Mouse (Mus musculus) embryonic facial prominence, embryonic 15.5 days (tissue): Measurements from ENCODE around the gene Nsg1. TPM values are rescaled to one million over a fixed set of nuclear protein-coding genes. Genes with fewer than 3 reads are reported as not detected.
A peak's percentile ranks its signal among the peaks of the same experiment; 100 is the strongest.

ENCODE experiments used
- ATAC-seq: fragments of 200-750 bp; cut with Nextera tagmentation; 2 replicates; pipeline ENCODE4 v1.8.0; 2017; ENCODE audit warnings: low read depth, moderate TSS enrichment; ENCODE audit not compliant: insufficient number of reproducible peaks, low FRiP score, low TSS enrichment
- H3K27ac ChIP-seq: fragments of 300-500 bp; sonication (generic); replicated peaks from 2 replicates; pipeline ENCODE4 v1.5.1; 2015; ENCODE audit warnings: mild to moderate bottlenecking, inconsistent platforms
- H3K27me3 ChIP-seq: fragments of 300-500 bp; sonication (generic); 2 replicates; pipeline ENCODE4 v1.6.1; 2015; ENCODE audit warnings: inconsistent platforms
- H3K36me3 ChIP-seq: fragments of 300-500 bp; sonication (generic); 2 replicates; pipeline ENCODE4 v1.6.1; 2015; ENCODE audit warnings: mild to moderate bottlenecking, inconsistent platforms
- H3K4me1 ChIP-seq: fragments of 300-500 bp; sonication (generic); 2 replicates; pipeline ENCODE4 v1.6.1; 2015; ENCODE audit warnings: inconsistent platforms
- H3K4me2 ChIP-seq: fragments of 300-500 bp; sonication (generic); replicated peaks from 2 replicates; pipeline ENCODE4 v1.6.1; 2015; ENCODE audit warnings: mild to moderate bottlenecking, inconsistent platforms
- H3K4me3 ChIP-seq: fragments of 300-500 bp; sonication (generic); replicated peaks from 2 replicates; pipeline ENCODE4 v1.5.1; 2015; ENCODE audit warnings: mild to moderate bottlenecking, inconsistent platforms
- H3K9ac ChIP-seq: fragments of 300-500 bp; sonication (generic); 2 replicates; pipeline ENCODE4 v1.6.1; 2015; ENCODE audit warnings: inconsistent platforms
- H3K9me3 ChIP-seq: fragments of 300-500 bp; sonication (generic); replicated peaks from 2 replicates; pipeline ENCODE4 v1.6.1; 2016; ENCODE audit warnings: inconsistent platforms
- WGBS: fragments of 180-500 bp; shearing (Covaris S2); methylation state at CpG from one replicate; pipeline ENCODE4 v1.1.7; 2015; 5-methylcytosine and 5-hydroxymethylcytosine counted together
- polyA plus RNA-seq: library from polyadenylated mRNA; unstranded; fragments of >200 nt; fragmentation: Nextera tagmentation; extraction: Ambion mirVana; gene quantifications from 2 replicates; pipeline ENCODE4 v1.2.1, GENCODE M21; 2015

Nsg1 gene
- polyA plus RNA-seq, 1 experiment from 2014 or later: 116 TPM

DNA sequence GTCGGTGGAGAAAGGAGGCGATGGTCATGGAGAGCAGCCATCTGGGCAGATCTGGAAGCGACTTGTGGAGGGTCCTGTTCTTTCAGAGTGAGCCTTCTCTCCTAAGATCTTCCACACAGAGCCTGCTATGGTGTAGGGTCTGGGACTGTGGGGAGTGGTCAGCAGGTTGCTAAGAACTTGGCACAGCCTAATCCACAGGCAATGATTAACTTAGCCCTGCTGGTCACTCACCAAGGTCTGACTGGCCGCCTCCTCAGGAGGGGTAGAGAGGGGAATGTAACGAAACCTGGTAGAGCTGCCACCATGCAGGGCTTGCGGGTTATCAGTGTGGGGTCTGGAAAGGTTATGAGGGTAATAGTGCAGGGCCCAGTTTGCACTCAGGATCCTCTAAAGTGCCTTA is 18.8 kb downstream of the Nsg1 start:
- Histone ChIP-seq H3K4me2 (no peak overlapping the region), H3K4me1 (no peaks in the 10 kb centered on the region), H3K27me3 (no peaks in the 10 kb centered on the region), H3K9me3 (no peaks in the 10 kb centered on the region), H3K4me3 (no peak overlapping the region), H3K9ac (no peak overlapping the region), H3K27ac (no peak overlapping the region), H3K36me3 (peaks cover 68% of the 10 kb centered on the region)
- ATAC-seq: no peak
- 94% methylated on average over 6 of the region's 6 CpGs for WGBS

DNA sequence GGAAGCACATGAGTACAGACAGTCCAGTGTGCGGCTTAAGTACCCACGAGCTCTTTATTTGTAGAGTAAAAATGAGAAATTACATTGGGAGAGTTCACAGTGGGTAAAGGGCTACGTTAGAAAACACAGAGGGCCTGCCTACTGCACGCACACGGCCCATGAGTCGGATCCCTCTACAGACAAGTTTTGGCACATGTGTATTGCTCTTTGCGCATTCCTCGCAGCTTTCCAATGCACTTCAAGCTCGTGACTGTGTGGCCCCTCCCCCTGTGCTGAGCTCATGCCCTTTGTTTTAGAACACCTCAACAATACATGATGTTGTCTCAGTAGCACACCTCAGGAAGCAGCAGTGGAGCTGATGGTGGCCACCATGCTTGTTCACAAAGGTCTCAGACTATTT is 22.5 kb downstream of the Nsg1 start:
- Histone ChIP-seq H3K9ac (no peak overlapping the region), H3K27ac (no peak overlapping the region), H3K27me3 (no peaks in the 10 kb centered on the region), H3K4me1 (no peaks in the 10 kb centered on the region), H3K4me2 (no peak overlapping the region), H3K9me3 (no peaks in the 10 kb centered on the region), H3K36me3 (peaks cover 45% of the 10 kb centered on the region), H3K4me3 (no peak overlapping the region)
- WGBS: 74% methylated on average over 9 of the region's 9 CpGs
- peak; percentile 56; the same call in 1 of the 2 replicates for ATAC-seq

GRCm38 (mm10) chr5:38136247-38136646 is 23.5 kb downstream of the Nsg1 start:
- no peak for ATAC-seq
- Histone ChIP-seq H3K27ac (no peak overlapping the region), H3K4me1 (no peaks in the 10 kb centered on the region), H3K9ac (no peak overlapping the region), H3K9me3 (no peaks in the 10 kb centered on the region), H3K27me3 (no peaks in the 10 kb centered on the region), H3K4me3 (no peak overlapping the region), H3K4me2 (no peak overlapping the region), H3K36me3 (peaks cover 44% of the 10 kb centered on the region)
- 91% methylated on average over 9 of the region's 9 CpGs for WGBS

DNA sequence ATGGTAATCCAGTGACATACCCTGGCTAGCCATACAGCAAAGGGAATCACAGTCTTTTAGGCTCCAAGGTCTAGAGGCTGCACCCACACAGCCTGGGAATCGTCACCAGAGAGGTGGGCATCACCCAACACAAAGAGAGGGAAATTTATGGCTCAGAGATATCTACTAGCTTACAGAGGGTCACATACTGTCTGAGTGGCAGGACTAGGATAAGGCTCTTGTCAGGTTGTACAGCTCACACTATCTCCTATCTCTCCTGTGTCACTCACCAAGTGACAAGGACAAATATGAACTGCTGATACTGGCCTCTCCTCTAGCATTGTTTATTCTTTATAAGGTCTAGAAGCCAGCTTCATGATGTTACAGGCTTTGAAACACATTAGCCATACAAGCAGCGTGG is 30.4 kb downstream of the Nsg1 start:
- H3K4me1 ChIP-seq: no peaks in the 10 kb centered on the region
- no peak for ATAC-seq
- H3K27ac ChIP-seq: no peak overlapping the region
- peaks cover 27% of the 10 kb centered on the region for H3K36me3 ChIP-seq
- no peak overlapping the region for H3K9ac ChIP-seq
- no peaks in the 10 kb centered on the region for H3K9me3 ChIP-seq
- H3K4me3 ChIP-seq: no peak overlapping the region
- H3K4me2 ChIP-seq: no peak overlapping the region
- H3K27me3 ChIP-seq: no peaks in the 10 kb centered on the region
- WGBS: 81% methylated on average over 2 of the region's 2 CpGs

DNA sequence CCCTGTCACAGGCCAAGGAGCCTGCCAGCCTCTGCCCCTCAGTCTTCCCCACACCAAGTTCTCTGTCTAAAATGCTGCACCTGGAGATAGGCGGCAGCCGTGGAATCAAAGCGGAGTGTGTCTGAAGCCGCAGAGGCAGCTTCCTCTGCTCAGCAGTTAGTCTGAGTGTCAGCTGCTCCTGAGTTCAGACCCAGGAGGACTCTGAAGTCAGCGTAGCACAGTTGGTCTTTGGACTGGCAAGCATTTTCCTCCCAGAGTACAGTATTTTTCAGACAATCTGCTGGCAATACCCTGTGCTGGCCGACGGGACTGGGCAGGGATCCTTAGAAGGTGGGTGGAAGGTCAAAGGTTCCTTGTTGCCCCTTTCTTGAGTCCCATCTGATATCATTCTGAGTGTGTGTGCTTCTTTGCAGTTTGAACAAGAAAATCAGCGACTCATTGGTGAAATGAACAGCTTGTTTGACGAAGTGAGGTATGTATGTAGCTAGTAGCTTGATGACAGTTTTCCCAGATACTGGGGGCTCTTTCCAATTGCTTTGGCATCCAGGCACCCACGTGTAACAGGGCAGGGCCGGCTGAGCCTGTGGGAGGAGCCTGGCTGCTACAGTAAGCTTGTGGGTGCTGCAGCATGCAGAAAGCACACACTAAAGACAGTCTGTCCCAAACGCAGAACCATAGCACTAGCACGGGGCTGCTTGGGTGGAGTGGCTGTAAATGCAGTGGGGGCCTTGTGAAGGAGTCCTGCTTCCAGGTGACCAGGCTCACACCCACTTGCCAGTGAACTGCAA is 33.0 kb downstream of the Nsg1 start:
- Histone ChIP-seq H3K27me3 (no peaks in the 10 kb centered on the region), H3K4me2 (no peak overlapping the region), H3K36me3 (peaks cover 39% of the 10 kb centered on the region), H3K9ac (no peak overlapping the region), H3K4me1 (no peaks in the 10 kb centered on the region), H3K27ac (no peak overlapping the region), H3K4me3 (no peak overlapping the region), H3K9me3 (no peaks in the 10 kb centered on the region)
- 84% methylated on average over 13 of the region's 13 CpGs for WGBS
- ATAC-seq: no peak

- no peak overlapping the region for H3K27ac ChIP-seq
- no peak overlapping the region for H3K4me3 ChIP-seq
- H3K27me3 ChIP-seq: no peaks in the 10 kb centered on the region
- peaks cover 35% of the 10 kb centered on the region for H3K36me3 ChIP-seq
- no peak overlapping the region for H3K4me2 ChIP-seq
- H3K9ac ChIP-seq: no peak overlapping the region
- no peaks in the 10 kb centered on the region for H3K9me3 ChIP-seq
- H3K4me1 ChIP-seq: no peaks in the 10 kb centered on the region
- no peak for ATAC-seq
- WGBS: 91% methylated on average over 7 of the region's 7 CpGs
Measured at GRCm38 (mm10) chr5:38121699-38122098, 38.0 kb downstream of the Nsg1 start.

DNA sequence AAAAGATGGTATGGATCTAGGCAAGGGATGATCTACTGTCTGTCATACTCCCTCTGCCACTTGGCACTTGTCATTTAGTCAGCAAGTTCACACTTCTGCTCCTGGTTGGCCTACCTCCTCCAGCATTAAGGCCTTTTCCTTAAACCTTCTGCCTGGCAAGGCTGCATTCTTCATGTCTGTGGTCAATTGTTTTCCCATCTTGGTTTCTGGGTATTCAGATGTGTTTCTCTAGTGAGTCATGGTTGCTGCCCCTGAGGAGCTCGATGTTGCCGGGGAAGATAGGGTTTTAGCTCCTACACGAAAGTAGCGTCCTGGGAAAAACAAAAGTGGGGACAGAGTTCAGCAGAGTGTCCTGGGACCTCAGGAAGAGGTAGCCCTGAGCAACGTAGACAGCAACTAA is 40.4 kb downstream of the Nsg1 start:
- H3K27me3 ChIP-seq: no peaks in the 10 kb centered on the region
- 86% methylated on average over 5 of the region's 5 CpGs for WGBS
- no peak for ATAC-seq
- no peak overlapping the region for H3K4me3 ChIP-seq
- H3K4me2 ChIP-seq: no peak overlapping the region
- peaks cover 42% of the 10 kb centered on the region for H3K36me3 ChIP-seq
- no peak overlapping the region for H3K9ac ChIP-seq
- H3K4me1 ChIP-seq: no peaks in the 10 kb centered on the region
- H3K9me3 ChIP-seq: no peaks in the 10 kb centered on the region
- no peak overlapping the region for H3K27ac ChIP-seq

GRCm38 (mm10) chr5:38117056-38117455 is 42.7 kb downstream of the Nsg1 start:
- no peak for ATAC-seq
- Histone ChIP-seq H3K4me2 (no peak overlapping the region), H3K27me3 (no peaks in the 10 kb centered on the region), H3K4me1 (no peaks in the 10 kb centered on the region), H3K27ac (no peak overlapping the region), H3K9me3 (no peaks in the 10 kb centered on the region), H3K36me3 (peaks cover 38% of the 10 kb centered on the region), H3K9ac (no peak overlapping the region), H3K4me3 (no peak overlapping the region)
- 100% methylated on average over 1 of the region's 1 CpGs for WGBS

DNA sequence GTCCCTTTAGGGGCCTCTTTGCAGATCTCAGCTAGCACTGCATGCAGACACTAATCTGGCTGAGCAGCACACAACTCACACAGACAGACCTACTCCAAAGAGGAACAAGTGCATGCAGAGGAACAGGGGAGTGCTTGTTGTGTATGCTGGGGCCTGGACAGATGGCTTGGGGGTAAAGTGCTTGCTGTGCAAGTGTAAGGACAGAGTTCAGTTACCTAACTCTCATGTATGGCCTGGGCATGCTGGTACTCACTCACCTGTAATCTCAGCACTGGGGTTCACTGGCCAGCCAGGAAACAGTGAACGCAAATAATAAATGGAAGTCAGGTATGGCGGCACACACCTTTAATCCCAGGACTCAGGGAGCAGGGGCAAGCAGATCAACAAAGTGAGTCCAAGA is 45.2 kb downstream of the Nsg1 start:
- Histone ChIP-seq H3K9me3 (no peaks in the 10 kb centered on the region), H3K36me3 (peaks cover 43% of the 10 kb centered on the region)
- 99% methylated on average over 2 of the region's 2 CpGs for WGBS

DNA sequence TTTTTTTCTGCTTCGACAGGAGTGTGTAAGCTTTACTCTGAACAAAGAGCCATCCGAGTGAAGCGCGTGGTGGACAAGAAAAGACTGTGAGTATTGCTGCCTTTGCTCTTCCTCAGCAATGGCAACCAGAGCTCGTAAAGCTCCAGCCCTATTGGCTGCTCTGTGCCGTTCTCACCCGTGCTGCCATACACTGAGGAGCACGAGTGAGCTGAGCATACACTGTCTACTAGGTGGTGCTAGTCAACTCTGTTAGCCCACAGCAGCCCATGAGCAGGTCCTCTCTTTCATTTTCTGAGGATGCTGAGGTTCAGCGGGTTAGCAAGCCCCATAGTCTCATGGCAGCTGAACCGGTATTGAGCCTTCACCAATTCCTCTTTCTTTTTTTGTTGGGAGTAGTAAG is 52.9 kb downstream of the Nsg1 start:
- Histone ChIP-seq H3K36me3 (peaks cover 41% of the 10 kb centered on the region), H3K4me3 (no peak overlapping the region), H3K27ac (no peak overlapping the region), H3K4me1 (no peaks in the 10 kb centered on the region), H3K4me2 (no peak overlapping the region), H3K9me3 (no peaks in the 10 kb centered on the region), H3K9ac (no peak overlapping the region), H3K27me3 (no peaks in the 10 kb centered on the region)
- no peak for ATAC-seq
- WGBS: 89% methylated on average over 10 of the region's 10 CpGs

More for the DNA sequence above, 45.2 kb downstream of the Nsg1 start:
- Histone ChIP-seq H3K9ac (no peak overlapping the region), H3K4me2 (no peak overlapping the region), H3K27ac (no peak overlapping the region), H3K4me3 (no peak overlapping the region), H3K27me3 (no peaks in the 10 kb centered on the region), H3K4me1 (no peaks in the 10 kb centered on the region)
- no peak for ATAC-seq

GRCm38 (mm10) chr5:38106080-38106697 is 53.5 kb downstream of the Nsg1 start:
- no peak overlapping the region for H3K4me2 ChIP-seq
- H3K27ac ChIP-seq: no peak overlapping the region
- no peaks in the 10 kb centered on the region for H3K27me3 ChIP-seq
- H3K9ac ChIP-seq: no peak overlapping the region
- ATAC-seq: no peak
- H3K36me3 ChIP-seq: peaks cover 38% of the 10 kb centered on the region
- WGBS: 92% methylated on average over 14 of the region's 14 CpGs
- H3K9me3 ChIP-seq: no peaks in the 10 kb centered on the region
- no peak overlapping the region for H3K4me3 ChIP-seq
- H3K4me1 ChIP-seq: no peaks in the 10 kb centered on the region

DNA sequence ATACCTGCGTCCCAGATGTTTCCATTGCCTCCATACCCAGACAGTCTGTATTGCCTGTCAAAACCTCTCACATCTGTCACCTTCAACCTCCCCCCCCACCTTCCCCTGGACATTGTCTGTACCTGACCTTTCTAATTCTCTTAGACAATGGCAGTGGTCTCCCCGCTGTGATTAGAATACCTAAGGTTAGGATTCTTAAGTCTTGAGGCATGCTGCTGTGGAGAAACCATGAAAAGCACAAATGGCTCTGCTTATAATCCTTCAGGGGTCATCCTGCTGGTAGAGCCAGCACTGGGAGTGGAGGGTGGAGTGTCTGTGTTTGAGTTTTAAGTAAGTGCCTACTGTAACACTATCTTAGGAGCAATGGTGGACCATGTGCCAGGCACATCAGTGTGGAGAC is 56.8 kb downstream of the Nsg1 start:
- ATAC-seq: no peak
- WGBS: 76% methylated on average over 2 of the region's 2 CpGs
- H3K4me2 ChIP-seq: no peak overlapping the region
- H3K36me3 ChIP-seq: peaks cover 25% of the 10 kb centered on the region
- H3K27me3 ChIP-seq: no peaks in the 10 kb centered on the region
- no peaks in the 10 kb centered on the region for H3K9me3 ChIP-seq
- no peaks in the 10 kb centered on the region for H3K4me1 ChIP-seq
- no peak overlapping the region for H3K9ac ChIP-seq
- H3K4me3 ChIP-seq: no peak overlapping the region
- no peak overlapping the region for H3K27ac ChIP-seq
